Mouse (Mus musculus): ENCODE measurements at regions not wholly inside any gene's neighbourhood (a gene's known extent, or its start where the extent isn't known, plus 50 kb on each side); places are given as distances from the start of the nearest gene placed in this dataset.
A peak's percentile ranks its signal among the peaks of the same experiment; 100 is the strongest.

- DNase-seq, result no peak
These were observed 99.3 kb upstream of the Kit start for GRCm38 (mm10) chr5:75475414-75475813.

DNA sequence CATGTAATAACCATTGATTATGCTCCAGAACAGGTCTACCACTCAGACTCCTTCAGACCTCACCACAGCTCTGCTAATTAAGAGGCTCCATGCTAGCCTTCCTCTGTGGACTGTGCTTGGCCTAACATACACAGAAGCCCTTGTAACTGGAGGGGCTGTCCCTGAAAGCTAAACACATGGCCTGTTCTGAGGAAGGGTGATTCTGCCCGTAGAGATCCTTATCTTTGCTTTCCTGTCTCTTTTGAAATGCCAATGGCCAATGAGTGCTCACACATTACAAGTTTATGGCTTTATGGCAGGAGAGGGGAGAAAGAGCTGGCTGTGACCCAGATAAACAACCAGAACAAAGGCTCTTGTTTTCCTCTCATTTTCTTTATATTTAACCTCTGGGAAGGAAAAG lies 96.2 kb upstream of the Kit start:
- peak; percentile 29 for DNase-seq

- no peak for DNase-seq
These were observed 95.6 kb upstream of the Kit start for GRCm38 (mm10) chr5:75479149-75479548.

- no peak for DNase-seq
These were observed 93.1 kb upstream of the Kit start for GRCm38 (mm10) chr5:75481595-75481994.

DNA sequence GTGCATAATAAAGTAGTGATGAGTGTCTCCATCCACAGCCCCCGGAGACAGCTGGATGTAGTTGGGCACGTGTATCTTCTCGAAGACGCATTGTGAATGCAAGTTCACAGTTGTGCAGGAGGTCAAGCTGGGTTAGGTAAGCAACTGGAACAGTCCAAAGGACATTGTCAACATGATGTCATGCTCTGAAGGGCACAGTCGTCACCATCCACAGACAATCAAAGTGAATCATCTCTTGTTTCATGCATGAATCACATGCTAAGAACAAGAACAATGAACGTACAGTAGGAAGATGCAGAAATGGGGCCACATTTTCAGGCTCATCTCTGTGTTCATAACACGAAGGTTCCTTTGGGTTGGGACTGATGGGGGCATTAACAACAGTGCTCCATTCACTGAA lies 90.4 kb upstream of the Kit start:
- no peak for DNase-seq

GRCm38 (mm10) chr5:75490806-75491205 lies 83.9 kb upstream of the Kit start:
- peak; percentile 22 for DNase-seq

DNA sequence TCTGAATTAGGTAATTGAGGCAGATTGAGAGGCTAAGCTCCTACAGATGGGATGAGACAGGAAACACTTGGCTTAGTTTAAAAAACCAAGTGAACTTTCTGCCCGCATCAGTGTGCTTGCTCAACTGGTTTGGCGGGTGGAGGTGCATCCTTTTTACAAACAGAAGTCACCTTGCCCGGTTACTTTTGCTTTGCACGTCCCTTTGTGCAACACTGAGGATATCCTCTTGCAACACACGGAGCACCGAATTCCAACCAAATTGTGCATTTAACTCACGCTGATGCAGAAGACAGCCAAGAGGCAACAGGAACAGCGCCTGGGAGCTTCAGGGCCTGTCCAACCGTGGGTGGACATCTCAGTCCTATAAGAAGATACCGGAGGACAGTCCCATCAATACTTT lies 80.6 kb upstream of the Kit start:
- DNase-seq, result no peak

DNA sequence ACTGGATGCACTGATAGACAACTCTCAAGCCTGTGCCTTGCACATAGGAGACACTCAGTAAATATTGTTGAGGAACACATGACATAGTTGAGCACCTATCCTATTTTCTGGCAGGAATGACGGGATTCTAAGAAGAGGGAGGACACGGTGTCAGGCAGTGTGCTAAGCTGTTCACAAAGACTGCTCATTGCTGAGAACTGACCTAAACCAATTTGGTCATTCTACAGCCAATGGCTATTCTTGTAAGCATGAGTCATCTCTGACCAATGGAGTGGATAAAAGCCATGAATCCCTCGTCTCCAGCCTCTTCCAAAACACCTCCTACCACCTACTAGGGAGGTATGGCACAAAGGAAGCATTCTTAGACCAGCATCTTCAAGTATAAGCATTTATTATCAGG lies 75.7 kb upstream of the Kit start:
- DNase-seq, result no peak

DNA sequence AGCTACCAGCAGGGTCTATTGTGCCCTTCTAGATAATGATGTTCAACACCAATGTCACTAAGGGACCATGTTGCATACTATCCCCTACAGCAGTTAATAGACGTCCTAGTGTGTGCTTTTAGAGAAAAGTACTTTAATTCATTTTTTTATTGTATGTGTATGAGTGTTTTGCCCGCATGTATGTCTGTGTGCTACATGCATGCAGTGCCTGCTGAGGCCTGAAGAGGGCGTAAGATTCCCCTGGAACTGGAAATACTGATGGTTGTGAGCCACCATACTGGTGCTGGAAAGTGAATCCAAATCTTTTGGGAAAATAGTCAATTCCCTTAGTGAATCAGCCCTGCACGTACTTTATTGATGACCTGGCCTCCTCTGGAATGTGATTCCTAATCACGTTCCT lies 75.0 kb upstream of the Kit start:
- DNase-seq, result no peak

DNA sequence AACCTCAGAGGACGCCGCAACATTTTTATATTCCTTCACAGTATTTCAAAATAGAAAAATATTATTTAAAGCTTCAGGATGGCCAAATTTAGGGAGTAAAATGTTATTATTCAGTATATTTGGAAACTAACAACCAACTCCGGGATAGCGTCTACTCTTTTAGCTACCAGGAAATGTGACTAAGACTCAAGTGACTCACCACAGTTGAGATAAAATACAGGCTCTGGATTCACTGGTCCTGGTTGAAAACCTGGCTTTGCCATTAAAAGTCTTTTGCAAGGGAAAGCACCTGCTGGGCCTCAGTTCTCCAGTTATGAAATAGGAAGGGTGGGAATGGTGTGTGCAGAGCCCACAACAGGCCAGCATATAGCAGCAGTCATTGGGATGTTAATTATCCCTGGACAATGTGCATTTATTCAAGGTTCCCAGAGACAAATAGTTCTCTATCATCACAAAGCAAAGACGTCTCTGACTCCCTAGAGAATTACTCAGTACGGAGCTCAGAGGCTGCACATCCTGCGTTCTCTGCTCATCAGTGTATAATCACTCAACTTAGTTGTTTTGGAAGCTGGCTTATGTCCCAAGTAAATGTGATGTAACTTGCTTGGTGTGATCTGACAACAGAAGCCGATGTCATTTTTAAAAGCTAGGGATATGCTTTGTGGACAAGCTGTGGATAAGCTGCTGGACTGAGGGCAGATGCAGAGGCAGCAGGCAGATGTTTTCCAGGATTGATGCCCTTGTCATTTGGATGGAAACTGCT lies 73.9 kb upstream of the Kit start:
- no peak for DNase-seq

GRCm38 (mm10) chr5:75503673-75504072 lies 71.0 kb upstream of the Kit start:
- DNase-seq, result no peak

- DNase-seq, result no peak
These were observed 61.9 kb upstream of the Kit start for GRCm38 (mm10) chr5:75512521-75513422.

DNA sequence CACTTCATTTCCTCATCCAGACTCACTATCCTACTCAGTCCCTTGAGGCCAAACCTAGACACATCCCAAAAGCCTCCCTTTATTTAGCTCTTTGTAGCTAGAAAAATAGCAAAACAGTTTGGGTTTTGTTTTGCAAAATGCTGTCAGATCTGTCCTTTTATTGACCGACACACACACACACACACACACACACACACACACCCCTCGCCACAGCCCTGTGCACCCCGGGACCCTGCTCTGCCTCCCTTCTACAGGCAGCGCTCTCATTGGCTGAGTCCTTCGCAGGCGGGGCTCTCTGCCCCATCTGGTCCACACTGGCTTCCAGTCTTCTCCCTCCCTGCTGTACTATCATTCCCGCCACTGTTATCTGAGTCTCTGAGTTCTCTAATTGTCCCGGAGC lies 56.5 kb upstream of the Kit start:
- no peak for DNase-seq

DNA sequence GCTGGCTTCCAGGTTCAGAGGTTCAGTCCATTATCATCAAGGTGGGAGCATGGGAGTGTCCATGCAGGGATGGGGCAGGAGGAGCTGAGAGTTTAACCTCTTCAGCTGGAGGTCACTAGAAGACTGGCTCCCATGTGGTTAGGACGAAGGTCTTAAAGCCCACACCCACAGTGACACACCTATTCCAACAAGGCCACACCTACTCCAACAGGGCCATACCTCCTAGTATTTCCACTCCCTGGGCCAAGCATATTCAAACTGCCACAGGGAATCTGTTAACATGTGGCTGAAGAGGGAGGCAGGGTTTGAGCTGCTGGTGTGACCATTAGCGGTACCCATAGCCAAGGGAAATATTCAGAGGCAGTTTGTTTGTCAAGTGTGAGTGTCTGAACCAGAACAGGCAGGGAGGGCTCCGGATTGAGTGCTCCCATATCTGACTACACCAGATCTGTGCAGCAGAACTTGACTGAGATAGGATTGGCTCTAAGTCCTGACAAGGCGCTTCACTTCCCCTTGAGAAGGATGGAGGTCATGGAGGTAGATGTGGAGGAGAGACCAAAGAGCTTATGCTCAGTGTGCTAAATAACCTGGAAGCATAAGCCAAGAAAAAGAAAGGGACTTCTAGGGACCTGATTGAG lies 51.6 kb upstream of the Kit start:
- no peak for DNase-seq
